Mouse (Mus musculus) kidney, postnatal 0 days (tissue): ENCODE data around the gene Grk3. TPM values are rescaled to one million over a fixed set of nuclear protein-coding genes. Genes with fewer than 3 reads are reported as not detected.
A peak's percentile ranks its signal among the peaks of the same experiment; 100 is the strongest.

Experiments
- ATAC-seq: fragments of 200-750 bp; cut with Nextera tagmentation; replicated peaks from 2 replicates; pipeline ENCODE4 v1.8.0; 2017; ENCODE audit warnings: low read depth, moderate number of reproducible peaks, moderate TSS enrichment, moderate library complexity; ENCODE audit not compliant: low FRiP score
- DNase-seq: peaks from one replicate; pipeline ENCODE4 v3.0.0-alpha.2; 2016; ENCODE audit warnings: low spot score
- H3K27ac ChIP-seq: fragments of 300-500 bp; sonication (generic); 2 replicates; pipeline ENCODE4 v1.5.1; 2014; ENCODE audit warnings: mild to moderate bottlenecking
- H3K27me3 ChIP-seq: fragments of 300-500 bp; sonication (generic); 2 replicates; pipeline ENCODE4 v1.6.1; 2014; ENCODE audit warnings: low read length, mixed read lengths; ENCODE audit not compliant: insufficient read depth
- H3K36me3 ChIP-seq: fragments of 300-500 bp; sonication (generic); 2 replicates; pipeline ENCODE4 v1.6.1; 2014; ENCODE audit warnings: low read length, mixed read lengths; ENCODE audit not compliant: insufficient read depth
- H3K4me1 ChIP-seq: fragments of 300-500 bp; sonication (generic); replicated peaks from 2 replicates; pipeline ENCODE4 v1.6.1; 2014; ENCODE audit warnings: antibody characterized with exemption, low read length, mixed read lengths; ENCODE audit not compliant: insufficient read depth
- H3K4me2 ChIP-seq: fragments of 300-500 bp; sonication (generic); 2 replicates; pipeline ENCODE4 v1.6.1; 2014; ENCODE audit warnings: mild to moderate bottlenecking, low read length, moderate library complexity, mixed read lengths
- H3K4me3 ChIP-seq: fragments of 300-500 bp; sonication (generic); replicated peaks from 2 replicates; pipeline ENCODE4 v1.5.1; 2014; ENCODE audit warnings: low read depth, low read length
- H3K9ac ChIP-seq: fragments of 300-500 bp; sonication (generic); 2 replicates; pipeline ENCODE4 v1.6.1; 2014; ENCODE audit warnings: low read depth, low read length
- H3K9me3 ChIP-seq: fragments of 300-500 bp; sonication (generic); replicated peaks from 2 replicates; pipeline ENCODE4 v1.6.1; 2016; ENCODE audit warnings: low read length, inconsistent platforms, mixed read lengths
- CTCF ChIP-seq: IDR thresholded peaks from 2 replicates; pipeline ENCODE4 v1.5.1; 2016; ENCODE audit warnings: antibody characterized with exemption, low read depth, mild to moderate bottlenecking, moderate library complexity
- WGBS: fragments of 180-500 bp; shearing (Covaris S2); extraction: QIAGEN DNeasy Blood & Tissue Kit; methylation state at CpG from one replicate; pipeline ENCODE4 v1.1.7; 2014; 5-methylcytosine and 5-hydroxymethylcytosine counted together
- polyA plus RNA-seq: library from polyadenylated mRNA; unstranded; fragments of >200 nt; fragmentation: Nextera tagmentation; extraction: Ambion mirVana; gene quantifications from 2 replicates; pipeline ENCODE4 v1.2.1, GENCODE M21; 2015

Grk3 gene
- polyA plus RNA-seq, 1 experiment from 2014 or later = 4.4 TPM

DNA sequence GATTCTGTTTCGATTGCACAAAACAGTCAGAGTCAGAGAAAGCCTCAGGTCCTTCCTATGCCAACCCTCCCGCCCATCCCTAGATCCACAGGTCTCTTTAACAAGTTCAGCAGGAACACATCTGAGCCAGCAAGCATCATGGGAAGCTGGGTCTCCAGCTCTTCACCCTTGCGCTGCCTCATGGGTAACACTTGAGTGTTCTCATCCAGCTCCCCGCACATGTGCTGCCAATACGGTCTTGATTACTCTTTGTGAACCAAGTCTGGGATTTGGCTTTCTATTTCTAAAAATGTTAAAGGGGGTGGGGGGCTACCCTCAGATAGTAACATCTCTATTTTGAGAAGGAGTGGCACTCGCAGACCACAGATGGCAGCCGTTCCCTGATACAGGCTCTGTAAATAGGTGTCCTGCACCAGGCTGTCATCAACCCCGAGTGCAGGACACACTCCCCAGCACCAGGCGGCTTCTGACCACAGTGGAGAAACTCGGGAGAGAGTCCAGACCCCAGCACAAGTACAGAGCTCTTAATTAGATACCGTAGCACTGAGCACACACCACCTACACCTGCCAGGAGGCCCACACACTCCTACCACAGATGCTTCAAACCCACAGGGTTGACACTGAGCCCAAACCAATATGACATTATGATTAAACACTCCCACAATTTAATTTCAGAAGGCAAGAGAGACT is 82.6 kb downstream of the Grk3 start:
- H3K36me3 ChIP-seq = no peaks in the 10 kb centered on the region
- 80% methylated on average over 11 of the region's 11 CpGs for WGBS
- TF ChIP-seq CTCF = no peak
- H3K4me1 ChIP-seq = no peaks in the 10 kb centered on the region
- H3K27ac ChIP-seq = no peak overlapping the region
- H3K27me3 ChIP-seq = no peaks in the 10 kb centered on the region
- no peak for DNase-seq
- H3K4me2 ChIP-seq = no peak overlapping the region
- H3K4me3 ChIP-seq = no peak overlapping the region
- H3K9me3 ChIP-seq = no peaks in the 10 kb centered on the region
- ATAC-seq = no peak
- H3K9ac ChIP-seq = no peak overlapping the region

DNA sequence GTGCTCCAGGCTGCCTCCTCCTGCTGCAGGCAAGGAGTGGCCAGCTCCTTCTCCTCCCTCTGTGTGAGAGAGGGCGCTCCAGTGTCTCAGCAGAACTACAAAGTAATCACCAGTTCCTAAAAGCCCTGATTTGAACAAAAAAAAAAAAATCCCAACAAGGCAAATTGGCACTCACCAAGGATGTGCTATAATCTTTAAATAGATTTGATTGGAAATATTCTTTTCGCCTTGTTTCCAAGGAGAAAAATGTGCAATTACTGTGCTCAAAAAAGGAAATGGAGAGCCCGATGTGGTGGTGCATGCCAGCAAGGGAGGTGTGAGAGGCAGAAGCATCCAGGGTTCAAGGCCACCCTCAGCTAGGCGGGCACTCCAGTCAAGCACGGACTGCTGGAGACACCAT is 83.7 kb downstream of the Grk3 start:
- H3K36me3 ChIP-seq = no peaks in the 10 kb centered on the region
- no peak overlapping the region for H3K4me3 ChIP-seq
- H3K27ac ChIP-seq = no peak overlapping the region
- no peaks in the 10 kb centered on the region for H3K4me1 ChIP-seq
- no peak overlapping the region for H3K4me2 ChIP-seq
- DNase-seq (no peak), ATAC-seq (no peak)
- no peaks in the 10 kb centered on the region for H3K9me3 ChIP-seq
- no peak for TF ChIP-seq CTCF
- no peak overlapping the region for H3K9ac ChIP-seq
- WGBS = 77% methylated on average over 5 of the region's 5 CpGs
- H3K27me3 ChIP-seq = no peaks in the 10 kb centered on the region

- no peak overlapping the region for H3K4me2 ChIP-seq
- H3K9me3 ChIP-seq = no peaks in the 10 kb centered on the region
- H3K4me1 ChIP-seq = no peaks in the 10 kb centered on the region
- DNase-seq (peak; percentile 45), ATAC-seq (no peak; the same call in 1 of the 2 replicates)
- 36% methylated on average over 10 of the region's 10 CpGs for WGBS
- H3K27me3 ChIP-seq = no peaks in the 10 kb centered on the region
- H3K9ac ChIP-seq = no peak overlapping the region
- TF ChIP-seq CTCF = no peak
- no peak overlapping the region for H3K27ac ChIP-seq
- H3K4me3 ChIP-seq = no peak overlapping the region
- no peaks in the 10 kb centered on the region for H3K36me3 ChIP-seq
Measured at GRCm38 (mm10) chr5:112928201-112928881, 87.2 kb downstream of the Grk3 start.

DNA sequence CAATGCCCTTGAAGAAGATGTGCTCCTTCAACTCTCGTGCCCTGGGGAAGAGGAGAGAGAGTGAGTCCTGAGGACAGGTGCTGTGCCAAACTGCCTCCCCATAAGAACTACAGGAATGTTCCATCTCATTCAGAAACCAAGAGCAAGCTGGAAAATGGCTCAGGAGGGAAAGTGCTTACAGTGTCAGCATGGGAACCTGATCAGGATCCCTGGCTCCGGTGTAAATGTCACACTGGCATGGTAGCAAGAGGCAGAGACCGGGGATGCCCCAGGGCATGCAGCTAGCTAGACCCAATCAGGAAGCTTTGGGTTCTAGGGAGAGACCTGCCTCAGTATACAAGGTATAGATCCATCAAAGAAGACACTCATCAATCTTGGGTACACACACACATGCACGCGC is 90.2 kb downstream of the Grk3 start:
- no peak overlapping the region for H3K4me3 ChIP-seq
- H3K4me1 ChIP-seq = no peaks in the 10 kb centered on the region
- H3K27me3 ChIP-seq = no peaks in the 10 kb centered on the region
- H3K27ac ChIP-seq = no peak overlapping the region
- no peak for ATAC-seq
- WGBS = 91% methylated on average over 5 of the region's 5 CpGs
- H3K9ac ChIP-seq = no peak overlapping the region
- TF ChIP-seq CTCF = no peak
- H3K4me2 ChIP-seq = no peak overlapping the region
- no peaks in the 10 kb centered on the region for H3K9me3 ChIP-seq
- DNase-seq = no peak
- no peaks in the 10 kb centered on the region for H3K36me3 ChIP-seq

DNA sequence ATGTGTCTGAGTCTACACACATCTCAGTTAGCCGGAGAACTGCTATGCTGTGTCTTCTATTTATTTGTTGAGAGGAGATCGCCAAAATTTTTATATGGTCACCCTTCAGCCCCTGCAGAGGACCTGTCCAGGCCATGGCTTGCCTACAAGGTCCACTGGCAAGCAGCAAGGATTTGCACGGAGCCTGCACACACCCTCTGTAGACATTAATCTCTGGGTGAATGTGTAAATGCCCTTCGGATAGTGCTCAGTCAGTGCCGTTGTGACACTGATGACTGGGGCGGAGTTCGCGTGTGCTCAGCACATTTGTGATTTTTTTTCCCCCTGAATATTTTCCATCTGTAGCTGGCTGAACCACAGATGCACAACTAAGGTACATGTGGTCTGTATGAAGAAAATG is 90.8 kb downstream of the Grk3 start:
- no peak overlapping the region for H3K9ac ChIP-seq
- H3K9me3 ChIP-seq = no peaks in the 10 kb centered on the region
- H3K27me3 ChIP-seq = no peaks in the 10 kb centered on the region
- H3K27ac ChIP-seq = no peak overlapping the region
- WGBS = 84% methylated on average over 8 of the region's 8 CpGs
- H3K36me3 ChIP-seq = no peaks in the 10 kb centered on the region
- ATAC-seq = no peak
- no peak overlapping the region for H3K4me3 ChIP-seq
- DNase-seq = no peak
- H3K4me2 ChIP-seq = no peak overlapping the region
- H3K4me1 ChIP-seq = no peaks in the 10 kb centered on the region
- no peak for TF ChIP-seq CTCF

GRCm38 (mm10) chr5:112923841-112924240 is 91.8 kb downstream of the Grk3 start:
- WGBS = 97% methylated on average over 14 of the region's 14 CpGs
- Histone ChIP-seq H3K4me2 (no peak overlapping the region), H3K27ac (no peak overlapping the region), H3K4me1 (no peaks in the 10 kb centered on the region), H3K9ac (no peak overlapping the region), H3K27me3 (no peaks in the 10 kb centered on the region), H3K4me3 (no peak overlapping the region), H3K9me3 (no peaks in the 10 kb centered on the region), H3K36me3 (no peaks in the 10 kb centered on the region)
- ATAC-seq (no peak), DNase-seq (no peak)
- TF ChIP-seq CTCF = no peak

DNA sequence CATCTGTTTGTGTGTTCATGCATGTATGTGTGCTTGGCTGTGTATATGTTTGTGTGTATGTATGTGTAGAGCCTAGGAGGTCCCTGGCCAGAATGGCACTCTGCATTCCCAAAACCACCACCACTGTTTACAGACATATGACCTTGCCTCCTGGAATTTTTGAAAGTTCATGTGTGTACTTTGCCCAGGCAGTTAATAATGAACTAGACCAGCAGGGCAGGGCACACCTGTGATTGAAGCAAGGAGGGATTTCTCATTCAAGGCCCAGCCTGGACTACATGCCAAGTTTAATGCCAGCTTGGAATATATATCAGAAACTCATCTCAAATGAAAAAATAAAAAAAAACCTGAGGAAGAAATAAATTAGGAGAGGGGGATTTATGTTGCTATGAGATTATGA is 93.7 kb downstream of the Grk3 start:
- DNase-seq (no peak), ATAC-seq (no peak)
- Histone ChIP-seq H3K4me2 (no peak overlapping the region), H3K9ac (no peak overlapping the region), H3K27me3 (no peaks in the 10 kb centered on the region), H3K36me3 (no peaks in the 10 kb centered on the region), H3K4me3 (no peak overlapping the region), H3K4me1 (no peaks in the 10 kb centered on the region), H3K9me3 (no peaks in the 10 kb centered on the region), H3K27ac (no peak overlapping the region)
- TF ChIP-seq CTCF = no peak
